Mouse (Mus musculus): ENCODE measurements around the gene Slc25a16. TPM values are rescaled to one million over a fixed set of nuclear protein-coding genes. Genes with fewer than 3 reads are reported as not detected.

Slc25a16 gene
- total and polyA plus RNA-seq, 2 experiments from 2014 or later: 19.6 to 35.4 TPM

DNA sequence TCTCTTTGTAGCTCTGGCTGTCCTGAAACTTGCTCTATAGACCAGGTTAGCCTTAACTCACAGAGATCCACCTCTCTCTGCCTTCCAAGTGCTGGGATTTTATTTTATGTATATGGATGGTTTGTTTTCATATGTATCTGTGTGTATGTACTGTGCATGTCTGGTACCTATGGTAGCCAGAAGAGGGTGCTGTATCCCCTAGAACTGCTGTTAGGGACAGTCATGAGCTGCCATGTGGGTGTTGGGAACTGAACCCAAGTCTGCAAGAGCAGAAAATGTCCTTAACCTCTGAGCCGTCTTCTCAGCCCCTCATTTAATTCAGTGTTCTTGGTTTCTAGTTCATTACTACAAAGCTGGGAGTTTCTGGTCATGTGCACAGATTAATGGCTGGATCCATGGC lies 11.9 kb downstream of the Slc25a16 start:
- Histone ChIP-seq H3K9me3 (replicated peaks; ENCODE audit: control insufficient read depth, low read length) (no peaks in the 10 kb centered on the region), H3K36me3 (replicated peaks; ENCODE audit: control insufficient read depth, insufficient read depth, low read length) (peaks cover 63% of the 10 kb centered on the region), H3K4me3 (ENCODE audit: low read depth, low read length) (no peak overlapping the region), H3K9ac (replicated peaks; ENCODE audit: low read depth, low read length) (no peak overlapping the region), H3K4me2 (ENCODE audit: low read depth, low read length) (no peak overlapping the region), H3K27me3 (ENCODE audit: control insufficient read depth, insufficient read depth, low read length) (no peaks in the 10 kb centered on the region), H3K4me1 (ENCODE audit: control insufficient read depth, insufficient read depth) (no peaks in the 10 kb centered on the region), H3K27ac (ENCODE audit: low read depth) (no peak overlapping the region)
- ATAC-seq (ENCODE audit: insufficient read depth, low read depth) (no peak), DNase-seq (ENCODE audit: low spot score) (no peak)
- 92% methylated on average over 1 of the region's 1 CpGs for WGBS
- no peak for TF ChIP-seq EP300 (IDR thresholded peaks at IDR 0.05; ENCODE audit: low read depth)
- TF ChIP-seq CTCF (IDR thresholded peaks at IDR 0.05; ENCODE audit: low read depth): no peak

GRCm38 (mm10) chr10:62944975-62945580 lies 24.6 kb downstream of the Slc25a16 start:
- 81% methylated on average over 10 of the region's 10 CpGs for WGBS
- Histone ChIP-seq H3K9me3 (replicated peaks; ENCODE audit: control insufficient read depth, low read length) (no peaks in the 10 kb centered on the region), H3K4me3 (ENCODE audit: low read depth, low read length) (no peak overlapping the region), H3K27ac (ENCODE audit: low read depth) (no peak overlapping the region), H3K9ac (replicated peaks; ENCODE audit: low read depth, low read length) (no peak overlapping the region), H3K27me3 (ENCODE audit: control insufficient read depth, insufficient read depth, low read length) (no peaks in the 10 kb centered on the region), H3K36me3 (replicated peaks; ENCODE audit: control insufficient read depth, insufficient read depth, low read length) (peaks cover 47% of the 10 kb centered on the region), H3K4me2 (ENCODE audit: low read depth, low read length) (no peak overlapping the region), H3K4me1 (ENCODE audit: control insufficient read depth, insufficient read depth) (no peaks in the 10 kb centered on the region)
- DNase-seq (ENCODE audit: low spot score) (no peak), ATAC-seq (ENCODE audit: insufficient read depth, low read depth) (no peak)
- TF ChIP-seq CTCF (IDR thresholded peaks at IDR 0.05; ENCODE audit: low read depth) (no peak), EP300 (IDR thresholded peaks at IDR 0.05; ENCODE audit: low read depth) (no peak)

- Histone ChIP-seq H3K36me3 (replicated peaks; ENCODE audit: control insufficient read depth, insufficient read depth, low read length) (peaks cover 42% of the 10 kb centered on the region), H3K4me1 (ENCODE audit: control insufficient read depth, insufficient read depth) (no peaks in the 10 kb centered on the region), H3K9ac (replicated peaks; ENCODE audit: low read depth, low read length) (peak within 1 kb of the TSS; percentile 85), H3K4me3 (ENCODE audit: low read depth, low read length) (peak within 1 kb of the TSS; percentile 87), H3K27me3 (ENCODE audit: control insufficient read depth, insufficient read depth, low read length) (no peaks in the 10 kb centered on the region), H3K27ac (ENCODE audit: low read depth) (peak within 1 kb of the TSS; percentile 76), H3K4me2 (ENCODE audit: low read depth, low read length) (peak within 1 kb of the TSS; percentile 97), H3K9me3 (replicated peaks; ENCODE audit: control insufficient read depth, low read length) (no peaks in the 10 kb centered on the region)
- DNase-seq (ENCODE audit: low spot score) (peak; percentile 84), ATAC-seq (ENCODE audit: insufficient read depth, low read depth) (peak; percentile 91)
- WGBS: 0% methylated on average over 68 of the region's 68 CpGs
- TF ChIP-seq CTCF (IDR thresholded peaks at IDR 0.05; ENCODE audit: low read depth) (no peak), EP300 (IDR thresholded peaks at IDR 0.05; ENCODE audit: low read depth) (no peak)
Measured at GRCm38 (mm10) chr10:62946738-62947471, 26.5 kb downstream of the Slc25a16 start, which contains the start of gene Dna2. Gene Dna2, plus strand, starts transcription at chr10:62947026.

DNA sequence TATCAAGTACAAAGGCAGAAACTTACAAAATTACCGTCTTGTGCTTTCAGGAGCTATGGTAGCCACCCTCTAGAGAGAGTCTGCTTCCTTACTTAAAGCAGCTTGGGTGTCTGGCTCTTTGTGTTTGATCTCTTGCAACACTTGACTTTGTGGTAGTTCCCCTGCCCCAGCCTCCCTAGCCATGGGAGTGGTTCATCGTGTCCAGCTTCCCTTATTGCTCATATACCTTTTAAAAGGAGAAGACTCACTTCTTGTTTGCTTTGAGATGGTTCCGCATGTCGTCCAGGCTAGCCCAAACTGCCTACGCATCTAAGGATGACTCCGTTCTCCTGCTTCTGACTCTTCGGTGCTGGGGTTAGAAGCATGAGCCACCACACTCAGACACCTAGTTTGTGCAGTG lies 28.1 kb downstream of the Slc25a16 start:
- no peak overlapping the region for H3K4me3 ChIP-seq (ENCODE audit: low read depth, low read length)
- 91% methylated on average over 7 of the region's 7 CpGs for WGBS
- no peaks in the 10 kb centered on the region for H3K9me3 ChIP-seq (replicated peaks; ENCODE audit: control insufficient read depth, low read length)
- TF ChIP-seq CTCF (IDR thresholded peaks at IDR 0.05; ENCODE audit: low read depth) (no peak), EP300 (IDR thresholded peaks at IDR 0.05; ENCODE audit: low read depth) (no peak)
- no peaks in the 10 kb centered on the region for H3K4me1 ChIP-seq (ENCODE audit: control insufficient read depth, insufficient read depth)
- ATAC-seq (ENCODE audit: insufficient read depth, low read depth): no peak
- no peak for DNase-seq (ENCODE audit: low spot score)
- H3K27me3 ChIP-seq (ENCODE audit: control insufficient read depth, insufficient read depth, low read length): no peaks in the 10 kb centered on the region
- H3K36me3 ChIP-seq (replicated peaks; ENCODE audit: control insufficient read depth, insufficient read depth, low read length): peaks cover 41% of the 10 kb centered on the region
- no peak overlapping the region for H3K4me2 ChIP-seq (ENCODE audit: low read depth, low read length)
- H3K9ac ChIP-seq (replicated peaks; ENCODE audit: low read depth, low read length): no peak overlapping the region
- no peak overlapping the region for H3K27ac ChIP-seq (ENCODE audit: low read depth)

GRCm38 (mm10) chr10:62963956-62964355 lies 43.5 kb downstream of the Slc25a16 start:
- WGBS: 90% methylated on average over 7 of the region's 7 CpGs
- DNase-seq (ENCODE audit: low spot score): no peak
- TF ChIP-seq CTCF (IDR thresholded peaks at IDR 0.05; ENCODE audit: low read depth) (no peak), EP300 (IDR thresholded peaks at IDR 0.05; ENCODE audit: low read depth) (no peak)
- H3K4me3 ChIP-seq (ENCODE audit: low read depth, low read length): no peak overlapping the region
- no peak overlapping the region for H3K4me2 ChIP-seq (ENCODE audit: low read depth, low read length)
- H3K9me3 ChIP-seq (replicated peaks; ENCODE audit: control insufficient read depth, low read length): no peaks in the 10 kb centered on the region
- no peak overlapping the region for H3K9ac ChIP-seq (replicated peaks; ENCODE audit: low read depth, low read length)
- H3K27ac ChIP-seq (ENCODE audit: low read depth): no peak overlapping the region
- H3K27me3 ChIP-seq (ENCODE audit: control insufficient read depth, insufficient read depth, low read length): no peaks in the 10 kb centered on the region
- H3K4me1 ChIP-seq (ENCODE audit: control insufficient read depth, insufficient read depth): no peaks in the 10 kb centered on the region
- peaks cover 76% of the 10 kb centered on the region for H3K36me3 ChIP-seq (replicated peaks; ENCODE audit: control insufficient read depth, insufficient read depth, low read length)
- no peak for ATAC-seq (ENCODE audit: insufficient read depth, low read depth)

Data from heart, postnatal 0 days (tissue).